Mouse (Mus musculus): Measurements from ENCODE around the gene Fam234b. TPM values are rescaled to one million over a fixed set of nuclear protein-coding genes. Genes with fewer than 3 reads are reported as not detected.

The Fam234b gene
- 100 to 1,000 TPM; 157 to 166 TPM for total RNA-seq (2021)

DNA sequence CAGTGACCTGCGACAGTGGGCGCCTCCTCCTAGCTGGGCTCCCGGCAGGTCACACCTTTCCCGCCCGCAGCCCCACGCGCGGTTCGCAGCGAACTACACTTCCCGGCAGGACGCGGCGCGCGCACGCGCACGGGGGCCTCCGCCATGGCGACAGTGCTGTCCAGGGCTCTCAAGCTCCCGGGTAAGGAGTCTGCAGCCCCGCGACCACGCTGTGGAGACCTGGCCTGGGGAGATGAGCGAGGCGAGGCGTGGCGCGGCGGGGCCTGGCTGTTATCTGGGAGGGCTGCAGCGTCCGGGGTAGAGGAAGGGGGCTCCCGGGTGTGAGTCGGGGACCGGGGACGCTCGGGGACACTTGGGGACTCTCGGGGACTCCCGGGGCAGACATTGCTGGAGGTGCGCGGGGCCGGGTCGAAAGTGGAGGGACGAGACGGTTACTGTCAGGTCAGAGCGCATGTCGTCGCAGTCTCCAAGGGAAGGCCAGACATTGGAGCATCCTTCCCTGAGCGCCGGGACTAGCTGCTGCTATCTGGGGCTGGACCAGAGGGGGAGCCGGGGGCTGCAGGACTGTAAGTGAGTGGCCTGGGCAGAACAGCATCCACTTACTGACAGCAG lies at the start of gene Fam234b, which contains the start of gene Hebp1:
TSS of gene Fam234b (plus strand) at position 57 of the 612 bp plus-strand sequence.
TSS of gene Hebp1 (minus strand) at position 102 of the 612 bp plus-strand sequence.
- DNase-seq, result peak; percentile 86 to 87

DNA sequence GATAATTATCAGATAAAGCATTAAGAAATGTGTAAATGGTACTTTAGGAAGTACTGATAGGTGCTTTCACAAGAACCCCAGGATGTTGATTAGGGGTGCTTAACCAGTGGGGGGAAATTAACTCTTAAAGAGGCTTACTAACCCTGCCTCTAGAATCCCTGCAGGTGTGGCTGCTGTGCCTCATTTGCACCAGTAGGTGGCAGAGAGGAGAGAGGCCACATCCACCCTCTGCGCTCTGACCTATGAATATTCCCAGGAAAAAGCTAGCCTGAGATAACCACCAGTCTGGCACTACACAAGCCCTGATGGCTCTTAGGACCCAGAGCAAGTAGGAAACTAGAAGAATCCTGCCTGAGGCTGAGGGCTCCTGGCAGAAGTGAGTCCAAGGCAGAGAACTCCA lies 49.3 kb upstream of the Fam234b start:
- DNase-seq, result no peak

DNA sequence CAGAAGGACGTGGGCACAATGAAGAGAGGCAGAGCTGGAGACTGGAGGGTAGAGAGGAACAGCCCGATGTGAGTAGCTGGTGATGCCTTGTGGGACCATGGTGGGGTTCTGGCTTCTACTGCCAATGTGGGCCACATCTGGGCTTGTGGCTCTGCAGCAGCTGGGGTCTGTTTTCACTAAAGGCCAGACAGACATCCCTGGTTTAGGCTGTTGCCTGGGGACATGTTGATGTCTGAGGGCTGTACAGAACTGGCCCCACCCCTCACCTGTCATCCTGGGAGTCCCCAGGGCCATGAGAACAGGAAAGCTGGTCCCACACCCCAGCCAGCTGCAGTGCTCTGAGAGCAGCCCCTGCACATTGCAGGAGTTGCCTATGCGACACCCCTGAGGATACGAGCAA lies 48.6 kb upstream of the Fam234b start:
- no peak for DNase-seq

DNA sequence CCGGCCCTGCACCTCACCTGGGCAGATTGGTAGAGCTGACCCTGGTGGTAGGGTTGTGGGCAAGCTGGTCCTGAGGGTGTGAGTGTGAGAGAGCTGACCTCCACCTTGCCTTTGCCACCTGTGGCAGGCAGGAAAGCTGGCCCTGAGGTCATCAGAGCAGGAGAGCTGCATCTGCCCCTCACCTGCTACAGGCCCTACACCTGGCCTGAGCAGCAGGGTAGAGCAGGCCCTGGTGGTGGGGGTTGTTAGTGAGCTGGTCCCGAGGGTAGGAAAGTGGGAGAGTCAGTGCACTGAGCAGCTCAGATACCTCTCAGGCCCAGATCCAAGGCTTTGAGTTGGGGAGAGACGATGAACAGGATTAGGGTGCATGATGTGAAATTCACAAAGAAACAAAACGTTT lies 48.1 kb upstream of the Fam234b start:
- DNase-seq, result no peak

DNA sequence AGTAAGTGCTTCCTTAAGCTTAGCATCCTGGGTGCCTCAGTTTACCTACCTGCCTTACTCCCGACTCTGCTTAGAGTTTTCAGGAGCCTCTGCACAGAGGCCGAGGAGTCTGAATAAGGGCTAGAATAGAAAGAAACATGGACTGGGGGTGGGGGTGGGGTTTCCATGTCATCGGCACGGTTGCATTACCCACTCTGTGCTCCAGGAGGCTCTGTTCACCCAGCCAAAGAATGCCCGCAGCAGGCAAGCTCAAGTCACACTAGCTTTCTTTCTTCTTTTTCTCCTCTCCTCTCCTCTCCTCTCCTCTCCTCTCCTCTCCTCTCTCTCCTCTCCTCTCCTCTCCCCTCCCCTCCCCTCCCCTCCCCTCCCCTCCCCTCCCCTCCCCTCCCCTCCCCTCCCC lies 47.5 kb upstream of the Fam234b start:
- no peak for DNase-seq

DNA sequence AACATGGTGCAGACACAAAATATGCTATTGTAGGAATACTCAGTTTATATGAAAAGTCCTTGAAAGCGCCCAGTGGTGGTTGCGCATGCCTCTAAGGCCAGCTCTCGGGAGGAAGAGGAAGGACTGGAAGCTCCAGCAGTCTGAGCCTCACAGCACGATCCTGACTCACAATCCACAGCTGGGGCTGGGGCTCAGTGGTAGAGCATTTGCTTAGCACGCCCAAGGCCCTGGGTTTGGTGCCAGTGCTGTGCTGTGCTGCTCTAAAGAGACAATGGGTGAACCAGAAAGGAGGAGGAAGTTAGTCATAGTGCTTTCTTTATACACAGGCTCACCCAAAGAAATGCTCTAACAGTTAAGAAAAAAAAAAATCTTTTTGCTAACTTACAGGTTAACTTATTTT lies 44.1 kb upstream of the Fam234b start:
- no peak for DNase-seq

DNA sequence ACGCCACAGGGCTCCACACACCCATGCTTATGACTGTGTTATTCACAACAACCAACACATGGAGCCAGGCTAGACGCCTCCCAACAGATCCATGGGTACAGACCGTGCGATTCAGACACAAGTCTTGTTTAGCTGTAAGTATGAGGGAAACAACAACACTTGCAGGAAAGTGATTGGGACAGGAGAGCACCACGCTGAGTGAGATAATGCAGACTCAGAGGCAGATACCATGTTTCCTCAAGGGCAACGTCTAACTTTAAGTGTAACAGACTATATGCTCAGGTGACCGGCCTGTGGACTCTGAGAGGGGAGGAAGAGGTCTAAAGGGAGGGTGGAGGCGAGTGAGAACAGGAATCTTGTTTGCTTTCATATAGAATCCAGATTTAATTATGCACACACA lies 41.2 kb upstream of the Fam234b start:
- no peak for DNase-seq

DNA sequence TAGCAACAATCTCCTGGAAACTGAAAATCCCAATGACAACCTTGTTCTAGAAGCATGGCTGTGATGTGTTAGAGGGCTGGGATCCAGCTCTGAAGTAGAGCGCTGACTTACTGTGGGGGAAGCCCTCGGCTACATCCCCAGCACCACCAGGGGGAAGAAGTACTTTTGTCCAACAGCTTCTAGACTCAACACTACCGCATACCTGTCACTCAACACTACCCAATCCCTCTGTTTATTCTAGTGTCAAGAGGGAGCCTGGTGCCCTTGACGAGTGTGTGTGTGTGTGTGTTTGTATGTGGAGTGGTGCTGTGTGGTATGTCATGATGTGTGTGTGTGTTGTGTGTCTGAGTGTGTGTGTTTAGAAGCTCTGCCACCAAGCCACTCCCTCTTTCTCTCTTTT lies 40.3 kb upstream of the Fam234b start:
- DNase-seq, result no peak

DNA sequence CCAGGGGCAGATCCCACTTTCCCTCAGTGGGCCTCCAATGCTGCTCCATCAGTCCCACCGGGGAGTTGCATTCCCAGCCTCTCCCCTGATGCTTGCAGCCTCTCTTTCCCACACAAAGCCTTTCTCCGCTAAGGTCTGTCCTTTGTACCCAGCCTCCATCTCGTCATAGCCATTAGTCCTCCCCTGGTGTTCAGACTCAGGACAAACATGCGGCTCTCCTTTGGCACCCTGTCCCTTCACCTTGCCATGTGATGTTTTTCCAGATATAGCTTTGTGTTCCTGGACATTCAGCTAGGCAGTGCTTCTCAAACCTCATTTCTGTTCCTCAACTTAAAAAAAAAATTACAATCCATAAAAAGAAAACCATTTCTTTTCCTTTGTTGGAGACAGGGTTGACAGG lies 39.3 kb upstream of the Fam234b start:
- DNase-seq, result no peak

DNA sequence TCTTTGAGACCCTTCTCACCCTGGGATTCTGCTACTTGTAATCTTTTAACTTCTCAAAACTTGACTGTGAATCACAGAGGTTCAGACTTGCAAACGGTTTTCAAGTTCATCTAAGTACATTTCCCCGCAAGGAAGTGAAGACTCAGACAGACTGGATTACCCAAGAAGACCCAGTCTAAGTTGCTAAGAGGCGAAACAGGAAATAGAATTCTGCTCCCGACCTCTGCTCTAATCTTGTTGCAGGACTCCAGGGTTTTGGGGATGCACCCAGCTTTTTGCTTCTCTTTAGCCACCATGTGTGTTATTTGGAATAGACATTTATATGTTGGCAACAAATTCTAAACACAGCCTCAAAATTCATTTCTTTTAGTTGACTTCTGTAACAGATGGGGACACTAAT lies 36.4 kb upstream of the Fam234b start:
- no peak for DNase-seq

DNA sequence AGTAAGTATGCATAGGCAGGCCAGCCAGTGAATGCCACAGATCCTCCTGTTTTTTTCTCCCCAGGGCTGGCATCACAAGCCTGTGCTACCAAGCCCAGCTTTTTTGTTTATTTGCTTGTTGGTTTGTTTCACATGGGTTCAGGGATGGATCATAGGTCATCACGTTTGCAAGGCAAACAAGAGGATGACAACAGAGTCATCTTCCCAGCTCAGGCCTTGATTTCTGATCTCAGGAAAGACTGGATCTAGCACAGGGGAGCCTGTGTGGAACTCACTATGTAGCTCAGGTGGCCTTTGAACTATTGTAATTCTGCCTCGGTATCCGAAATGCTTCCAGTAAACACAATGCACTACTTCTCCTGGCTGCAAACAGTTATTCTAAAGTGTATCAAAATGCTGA lies 35.5 kb upstream of the Fam234b start:
- DNase-seq, result no peak

DNA sequence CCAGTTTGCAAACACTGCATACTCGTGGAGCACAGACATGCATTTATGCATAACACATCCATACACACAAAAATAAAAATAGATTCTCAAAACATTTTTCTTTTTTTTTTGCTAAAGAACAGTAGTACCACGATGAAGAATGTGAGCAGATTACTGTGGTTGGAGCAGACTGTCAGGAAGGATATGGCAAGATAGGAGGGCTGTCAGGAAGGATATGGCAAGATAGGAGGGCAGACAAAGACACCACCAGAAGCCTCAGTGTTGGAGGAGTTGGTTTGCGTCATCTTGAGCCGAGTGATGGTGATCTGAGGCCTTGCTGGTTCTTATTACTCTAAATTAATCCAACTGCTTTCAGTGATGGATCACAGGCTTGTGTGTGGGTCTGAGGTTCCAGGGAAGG lies 34.9 kb upstream of the Fam234b start:
- DNase-seq, result no peak

DNA sequence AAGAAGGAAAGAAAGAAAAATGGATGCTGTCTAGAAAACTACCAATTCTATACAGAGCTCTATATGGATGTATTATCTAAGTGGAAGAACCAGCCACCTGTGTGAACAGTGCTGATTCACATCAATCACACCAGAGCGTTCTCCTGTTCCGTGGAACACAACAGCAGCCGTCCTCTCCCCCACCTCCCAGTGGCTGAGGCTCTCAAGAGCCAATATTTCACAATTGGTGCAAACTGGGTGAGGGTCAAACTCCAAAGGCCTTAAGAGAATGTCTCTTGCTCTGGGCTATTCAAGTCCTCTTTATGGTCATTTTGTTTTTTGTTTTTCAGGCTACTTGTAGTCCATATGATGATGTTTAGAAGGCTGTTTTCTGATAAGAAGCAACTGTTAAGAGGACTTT lies 32.6 kb upstream of the Fam234b start:
- DNase-seq, result no peak

DNA sequence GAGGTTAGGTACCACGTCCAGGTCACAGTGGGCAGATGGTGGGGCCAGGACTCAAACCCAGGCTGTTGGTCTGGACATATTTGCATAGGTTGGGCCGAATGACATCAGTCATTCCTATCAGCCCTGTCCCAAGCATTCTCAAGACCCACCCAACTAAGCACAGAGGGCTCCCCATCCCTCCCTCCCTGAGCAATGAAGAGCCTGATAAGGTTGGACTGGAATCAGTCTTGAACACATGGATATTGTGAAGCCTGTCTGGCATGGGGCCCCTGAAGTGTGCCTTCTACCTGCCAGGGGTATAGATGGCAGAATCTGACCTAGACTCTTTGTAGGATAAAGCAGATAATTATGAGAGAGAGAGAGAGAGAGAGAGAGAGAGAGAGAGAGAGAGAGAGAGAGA lies 32.1 kb upstream of the Fam234b start:
- no peak for DNase-seq

DNA sequence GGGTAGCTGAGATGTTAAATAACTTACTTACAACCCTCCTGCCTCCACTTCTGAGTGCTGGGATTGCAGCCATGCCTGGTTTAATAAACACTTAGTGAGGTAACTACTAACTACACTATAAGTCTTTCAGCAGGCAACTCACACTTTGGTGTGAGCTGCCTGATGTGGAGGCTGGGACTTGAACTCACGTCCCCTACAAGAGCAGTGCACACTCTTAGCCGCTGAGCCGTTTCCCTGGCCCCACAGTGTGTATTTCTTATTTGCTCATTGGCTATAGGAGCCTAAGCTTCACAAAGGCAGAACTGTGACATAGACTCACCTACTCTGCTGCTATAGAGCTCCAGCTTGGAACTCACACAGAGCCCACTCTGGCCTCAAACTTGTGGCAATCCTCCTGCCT lies 31.5 kb upstream of the Fam234b start:
- no peak for DNase-seq

DNA sequence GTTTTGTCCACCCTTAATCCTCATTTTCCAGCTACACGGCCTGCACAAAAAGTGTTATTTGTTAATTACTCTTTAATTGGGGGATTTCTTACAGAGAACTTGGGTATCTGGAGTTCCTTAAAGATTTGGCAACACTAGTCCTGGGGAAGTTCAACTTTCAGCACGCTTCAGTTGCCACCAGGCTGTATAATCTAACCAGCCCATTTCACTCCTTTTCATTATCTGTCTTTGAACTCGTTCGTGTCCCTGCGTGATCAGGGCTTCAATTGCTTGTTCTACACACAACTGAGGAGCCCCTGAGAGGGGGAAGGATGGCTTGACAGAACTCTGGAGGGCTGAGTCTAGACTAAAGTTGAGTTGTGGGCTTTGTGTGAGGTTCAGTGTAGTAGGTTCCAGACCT lies 31.1 kb upstream of the Fam234b start:
- DNase-seq, result no peak

DNA sequence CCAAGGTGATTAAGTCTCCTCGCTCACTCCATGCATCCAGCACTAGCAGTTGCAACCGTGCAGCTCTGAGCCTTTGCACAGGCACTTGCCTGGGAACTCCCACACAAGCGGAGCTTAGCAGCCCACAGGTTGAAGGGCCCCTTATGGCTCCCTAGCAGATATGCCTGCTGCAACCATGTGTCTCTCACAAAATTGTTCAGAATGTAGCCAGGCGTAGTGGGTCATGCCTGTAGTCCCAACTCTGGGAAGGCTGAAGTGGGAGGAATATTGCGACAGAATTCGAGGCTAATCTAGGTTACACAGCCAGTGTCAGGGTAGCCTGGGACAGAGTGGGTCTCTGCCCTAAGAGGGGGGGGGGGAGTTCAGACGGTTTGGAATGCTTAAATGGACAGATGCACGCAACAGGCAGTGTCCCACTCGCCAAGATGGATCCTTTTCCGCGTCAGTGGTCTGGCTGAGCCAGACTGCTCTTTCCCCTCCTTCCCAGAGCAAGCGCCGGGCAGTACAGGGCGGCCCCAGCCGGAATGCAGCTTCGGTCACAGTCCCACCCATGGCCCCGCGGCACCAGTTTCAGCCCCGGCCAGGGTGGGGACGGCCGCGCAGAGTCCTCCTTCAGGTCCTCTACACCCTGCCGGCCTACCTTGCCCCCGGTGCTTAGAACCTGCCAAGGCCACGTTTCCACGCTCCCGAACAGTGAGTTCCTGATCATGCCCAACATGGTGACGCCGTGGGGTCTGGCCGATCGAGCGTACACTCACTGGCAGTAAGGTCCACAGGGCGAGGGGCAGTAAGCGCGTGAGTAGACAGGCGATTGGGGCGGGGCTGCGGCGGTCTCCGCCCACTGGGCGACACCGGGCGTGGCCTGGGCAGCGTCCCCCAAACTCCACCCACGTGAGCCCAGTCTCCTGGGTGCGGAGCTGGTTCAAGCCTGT lies 30.1 kb upstream of the Fam234b start:
- DNase-seq, result peak; percentile 80 to 81

DNA sequence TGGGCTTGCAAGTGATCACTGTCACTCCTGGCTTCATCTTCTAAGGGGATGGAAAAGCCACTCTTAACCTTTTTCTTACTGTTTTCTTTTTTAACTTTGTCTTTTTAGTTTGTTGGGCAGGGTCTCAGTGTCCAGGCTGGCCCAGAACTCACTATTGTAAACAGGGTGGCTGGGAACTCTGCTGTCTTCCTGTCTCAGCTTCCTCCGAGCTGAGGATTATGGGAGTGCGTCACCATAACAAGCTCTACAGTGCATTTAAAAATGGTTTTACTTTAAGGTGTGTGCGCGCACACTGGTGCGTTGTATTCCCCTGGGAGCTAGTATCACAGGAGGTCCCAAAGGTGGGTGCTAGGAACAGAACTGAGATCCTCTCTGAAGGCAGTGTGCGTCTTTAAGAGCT lies 29.3 kb upstream of the Fam234b start:
- no peak for DNase-seq

DNA sequence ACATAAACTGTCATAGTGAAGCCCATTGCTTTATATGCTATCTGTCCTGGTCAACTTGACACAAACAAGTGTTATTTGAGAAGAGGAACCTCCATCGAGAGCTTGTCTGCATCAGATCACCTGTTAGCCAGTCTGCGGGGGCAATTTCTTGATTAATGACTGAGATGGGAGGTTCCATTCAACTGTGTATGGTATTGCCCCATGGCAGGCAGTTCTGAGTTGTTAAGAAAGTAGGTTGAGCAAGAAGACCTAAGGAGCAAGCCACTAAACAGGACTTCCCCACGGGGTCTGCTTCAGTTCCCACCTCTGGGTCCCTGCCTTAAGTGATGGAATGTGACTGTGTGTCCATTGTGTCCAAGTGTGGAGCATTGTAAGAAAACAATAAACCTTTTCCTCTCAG lies 28.5 kb upstream of the Fam234b start:
- no peak for DNase-seq

DNA sequence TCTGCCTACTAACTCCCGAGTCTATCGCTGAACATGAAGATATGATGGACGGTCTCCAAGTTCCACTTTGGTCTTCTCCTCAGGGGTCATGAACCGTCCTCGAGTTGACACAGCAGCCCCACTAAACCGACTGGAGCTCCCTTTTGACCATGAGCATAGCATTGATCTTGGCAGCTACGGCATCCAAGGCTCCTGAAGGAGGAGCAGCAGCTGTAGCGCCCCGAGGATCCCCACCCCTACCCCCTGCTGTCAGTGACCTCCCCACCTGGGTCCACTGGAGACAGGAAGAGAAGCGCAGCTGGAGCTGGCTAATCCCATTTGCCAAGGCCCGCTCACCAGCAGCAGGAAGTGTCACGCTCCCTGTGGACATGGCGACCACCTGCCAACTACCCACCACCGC lies 26.0 kb upstream of the Fam234b start:
- no peak for DNase-seq

DNA sequence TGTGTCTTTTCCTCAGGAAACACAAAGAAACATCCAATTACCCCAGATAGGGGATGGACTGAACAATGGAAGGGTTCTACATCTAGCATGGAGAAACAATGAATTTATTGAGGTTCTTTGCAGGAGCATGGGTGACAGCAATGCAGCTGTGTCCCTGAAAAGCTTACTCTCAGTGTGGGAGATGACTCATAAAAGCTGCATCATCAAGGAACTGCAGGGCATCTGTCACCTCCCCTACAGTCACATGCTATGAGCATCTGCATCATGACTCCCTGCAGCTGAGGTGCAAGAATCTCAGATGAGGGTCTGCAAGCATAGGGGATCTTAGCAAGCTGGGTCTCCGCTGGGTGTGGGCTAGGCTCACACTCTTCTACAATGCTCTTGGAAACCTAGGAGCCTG lies 22.8 kb upstream of the Fam234b start:
- no peak for DNase-seq

DNA sequence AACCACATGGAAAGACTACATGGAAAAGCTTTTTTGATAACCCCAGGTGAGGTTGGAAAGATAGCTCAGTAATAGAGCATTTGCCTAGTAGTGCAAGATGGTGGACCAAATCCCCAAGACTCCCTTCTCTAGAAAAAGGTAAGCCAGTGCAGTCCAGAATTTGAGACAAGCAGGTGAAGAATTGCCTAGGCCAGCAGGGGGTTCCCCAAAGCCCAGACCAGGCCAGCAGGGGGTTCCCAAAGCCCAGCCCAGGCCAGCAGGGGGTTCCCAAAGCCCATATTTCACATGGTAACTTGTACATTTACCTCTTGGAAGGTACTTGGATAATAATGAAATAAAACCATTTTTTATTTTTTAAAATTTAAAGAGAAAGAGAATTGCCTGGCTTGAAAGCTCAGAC lies 20.5 kb upstream of the Fam234b start:
- DNase-seq, result no peak

DNA sequence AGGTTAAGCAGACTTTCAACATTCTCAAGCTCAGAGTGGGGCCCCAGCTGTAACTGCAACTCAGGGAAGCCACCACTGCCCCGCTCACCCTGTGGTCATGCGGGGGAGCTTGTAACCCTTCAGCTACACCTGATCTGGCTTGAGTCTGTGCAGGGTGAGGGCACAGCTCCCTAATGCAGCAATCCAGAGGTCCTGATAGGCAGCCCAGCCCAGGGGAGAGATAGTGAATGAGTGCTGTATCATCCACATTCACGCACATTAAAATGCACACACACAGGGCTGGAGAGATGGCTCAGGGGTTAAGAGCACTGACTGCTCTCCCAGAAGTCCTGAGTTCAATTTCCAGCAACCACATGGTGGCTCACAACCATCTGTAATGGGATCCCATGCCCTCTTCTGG lies 19.2 kb upstream of the Fam234b start:
- DNase-seq, result no peak

DNA sequence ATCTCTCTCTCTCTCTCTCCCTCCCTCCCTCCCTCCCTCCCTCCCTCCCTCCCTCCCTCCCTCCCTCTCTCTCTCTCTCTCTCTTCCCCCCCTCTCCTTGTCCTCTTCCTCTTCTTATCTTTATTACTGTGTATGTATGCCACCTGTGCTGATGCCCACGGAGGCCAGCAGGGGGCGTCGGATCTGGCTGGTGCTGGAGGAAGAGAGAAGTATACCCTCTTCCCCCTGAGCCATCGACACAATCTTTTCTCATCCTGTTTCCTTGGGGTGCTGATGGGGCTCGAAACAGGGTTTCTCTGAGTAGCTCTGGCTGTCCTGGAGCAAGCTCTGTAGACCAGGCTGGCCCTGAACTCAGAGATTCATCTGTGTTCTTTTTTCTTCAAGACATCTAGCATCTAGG lies 14.9 kb upstream of the Fam234b start:
- DNase-seq, result no peak
